Mouse (Mus musculus): ENCODE measurements around the gene 4933430I17Rik. TPM values are rescaled to one million over a fixed set of nuclear protein-coding genes. Genes with fewer than 3 reads are reported as not detected.
A peak's percentile ranks its signal among the peaks of the same experiment; 100 is the strongest.

The 4933430I17Rik gene
- polyA plus RNA-seq, 1 experiment from 2014 or later = 0.41 TPM

GRCm38 (mm10) chr4:62567696-62568095, 42.5 kb downstream of the 4933430I17Rik start:
- WGBS = 78% methylated on average over 6 of the region's 6 CpGs
- H3K27me3 ChIP-seq (ENCODE audit: control insufficient read depth, insufficient read depth, low read length) = peaks cover 86% of the 10 kb centered on the region
- H3K27ac ChIP-seq (replicated peaks in 1 of 2; ENCODE audit: control insufficient read depth in 1 of 2, insufficient read depth in 1 of 2, low read depth in 2 of 2, low read length in 2 of 2) = no peak overlapping the region

GRCm38 (mm10) chr4:62568359-62568758, 43.2 kb downstream of the 4933430I17Rik start:
- Histone ChIP-seq H3K27ac (replicated peaks in 1 of 2; ENCODE audit: control insufficient read depth in 1 of 2, insufficient read depth in 1 of 2, low read depth in 2 of 2, low read length in 2 of 2) (no peak overlapping the region), H3K4me2 (ENCODE audit: low read length) (no peak overlapping the region), H3K36me3 (ENCODE audit: control insufficient read depth, insufficient read depth, low read length) (no peaks in the 10 kb centered on the region), H3K4me1 (ENCODE audit: control insufficient read depth in 2 of 2, insufficient read depth in 2 of 2, low read length in 2 of 2) (peaks cover 18 to 20% of the 10 kb centered on the region in 2 experiments), H3K27me3 (ENCODE audit: control insufficient read depth, insufficient read depth, low read length) (peaks cover 85% of the 10 kb centered on the region), H3K4me3 (ENCODE audit: control insufficient read depth in 1 of 2, insufficient read depth in 1 of 2, low read depth in 1 of 2, low read length in 2 of 2) (no peak overlapping the region), H3K9ac (ENCODE audit: low read length) (no peak overlapping the region), H3K9me3 (ENCODE audit: control insufficient read depth, low read length) (peaks cover 5% of the 10 kb centered on the region; the same call in 1 of the 2 replicates)
- no peak for ATAC-seq (ENCODE audit: insufficient number of reproducible peaks, insufficient read depth, low FRiP score, low read depth)
- WGBS = 68% methylated on average over 1 of the region's 1 CpGs

More at GRCm38 (mm10) chr4:62567696-62568095, 42.5 kb downstream of the 4933430I17Rik start:
- Histone ChIP-seq H3K4me1 (ENCODE audit: control insufficient read depth in 2 of 2, insufficient read depth in 2 of 2, low read length in 2 of 2) (peaks cover 18 to 20% of the 10 kb centered on the region in 2 experiments), H3K4me3 (ENCODE audit: control insufficient read depth in 1 of 2, insufficient read depth in 1 of 2, low read depth in 1 of 2, low read length in 2 of 2) (no peak overlapping the region), H3K9ac (ENCODE audit: low read length) (no peak overlapping the region), H3K4me2 (ENCODE audit: low read length) (no peak overlapping the region), H3K9me3 (ENCODE audit: control insufficient read depth, low read length) (no peaks in the 10 kb centered on the region), H3K36me3 (ENCODE audit: control insufficient read depth, insufficient read depth, low read length) (no peaks in the 10 kb centered on the region)
- no peak for ATAC-seq (ENCODE audit: insufficient number of reproducible peaks, insufficient read depth, low FRiP score, low read depth)

- peaks cover 18 to 20% of the 10 kb centered on the region in 2 experiments for H3K4me1 ChIP-seq (ENCODE audit: control insufficient read depth in 2 of 2, insufficient read depth in 2 of 2, low read length in 2 of 2)
- peaks cover 6% of the 10 kb centered on the region; the same call in 1 of the 2 replicates for H3K9me3 ChIP-seq (ENCODE audit: control insufficient read depth, low read length)
- 58% methylated on average over 5 of the region's 5 CpGs for WGBS
- H3K4me2 ChIP-seq (ENCODE audit: low read length) = 0 out of 2 replicates have a peak overlapping the region, but pooled peaks have one; percentile 37
- no peak for ATAC-seq (ENCODE audit: insufficient number of reproducible peaks, insufficient read depth, low FRiP score, low read depth)
- no peak overlapping the region for H3K9ac ChIP-seq (ENCODE audit: low read length)
- H3K27ac ChIP-seq (replicated peaks in 1 of 2; ENCODE audit: control insufficient read depth in 1 of 2, insufficient read depth in 1 of 2, low read depth in 2 of 2, low read length in 2 of 2) = no peak overlapping the region; a peak in 1 of 4 replicates
- H3K36me3 ChIP-seq (ENCODE audit: control insufficient read depth, insufficient read depth, low read length) = no peaks in the 10 kb centered on the region
- peaks cover 73% of the 10 kb centered on the region for H3K27me3 ChIP-seq (ENCODE audit: control insufficient read depth, insufficient read depth, low read length)
- H3K4me3 ChIP-seq (ENCODE audit: control insufficient read depth in 1 of 2, insufficient read depth in 1 of 2, low read depth in 1 of 2, low read length in 2 of 2) = no peak overlapping the region
Observed at GRCm38 (mm10) chr4:62569603-62570002, 44.4 kb downstream of the 4933430I17Rik start.

- peaks cover 18 to 20% of the 10 kb centered on the region in 2 experiments for H3K4me1 ChIP-seq (ENCODE audit: control insufficient read depth in 2 of 2, insufficient read depth in 2 of 2, low read length in 2 of 2)
- no peak overlapping the region for H3K9ac ChIP-seq (ENCODE audit: low read length)
- ATAC-seq (ENCODE audit: insufficient number of reproducible peaks, insufficient read depth, low FRiP score, low read depth) = no peak
- H3K27me3 ChIP-seq (ENCODE audit: control insufficient read depth, insufficient read depth, low read length) = peaks cover 69% of the 10 kb centered on the region
- peak overlapping the region; percentile 37 for H3K4me2 ChIP-seq (ENCODE audit: low read length)
- peaks cover 6% of the 10 kb centered on the region; the same call in 1 of the 2 replicates for H3K9me3 ChIP-seq (ENCODE audit: control insufficient read depth, low read length)
- 22% methylated on average over 5 of the region's 5 CpGs for WGBS
- no peaks in the 10 kb centered on the region for H3K36me3 ChIP-seq (ENCODE audit: control insufficient read depth, insufficient read depth, low read length)
- H3K27ac ChIP-seq (replicated peaks in 1 of 2; ENCODE audit: control insufficient read depth in 1 of 2, insufficient read depth in 1 of 2, low read depth in 2 of 2, low read length in 2 of 2) = peak overlapping the region in 1 of 2 experiments; percentile 27; a peak in 2 of 4 replicates
- H3K4me3 ChIP-seq (ENCODE audit: control insufficient read depth in 1 of 2, insufficient read depth in 1 of 2, low read depth in 1 of 2, low read length in 2 of 2) = no peak overlapping the region
Observed at GRCm38 (mm10) chr4:62570029-62570428, 44.9 kb downstream of the 4933430I17Rik start.

GRCm38 (mm10) chr4:62582365-62583264, 57.4 kb downstream of the 4933430I17Rik start:
- Histone ChIP-seq H3K4me1 (ENCODE audit: control insufficient read depth in 2 of 2, insufficient read depth in 2 of 2, low read length in 2 of 2) (peaks cover 9 to 18% of the 10 kb centered on the region in 2 experiments), H3K9ac (ENCODE audit: low read length) (peak overlapping the region; percentile 70; the same call in 1 of the 2 replicates), H3K36me3 (ENCODE audit: control insufficient read depth, insufficient read depth, low read length) (no peaks in the 10 kb centered on the region), H3K4me3 (ENCODE audit: control insufficient read depth in 1 of 2, insufficient read depth in 1 of 2, low read depth in 1 of 2, low read length in 2 of 2) (peak overlapping the region; percentile 42 to 48), H3K27ac (replicated peaks in 1 of 2; ENCODE audit: control insufficient read depth in 1 of 2, insufficient read depth in 1 of 2, low read depth in 2 of 2, low read length in 2 of 2) (no peak overlapping the region), H3K27me3 (ENCODE audit: control insufficient read depth, insufficient read depth, low read length) (peaks cover 82% of the 10 kb centered on the region), H3K9me3 (ENCODE audit: control insufficient read depth, low read length) (no peaks in the 10 kb centered on the region), H3K4me2 (ENCODE audit: low read length) (peak overlapping the region; percentile 92)
- peak; percentile 35; the same call in 1 of the 2 replicates for ATAC-seq (ENCODE audit: insufficient number of reproducible peaks, insufficient read depth, low FRiP score, low read depth)
- 26% methylated on average over 18 of the region's 18 CpGs for WGBS

GRCm38 (mm10) chr4:62583265-62584092, 58.3 kb downstream of the 4933430I17Rik start:
- ATAC-seq (ENCODE audit: insufficient number of reproducible peaks, insufficient read depth, low FRiP score, low read depth) = peak; percentile 21; the same call in 1 of the 2 replicates
- WGBS = 4% methylated on average over 42 of the region's 42 CpGs

GRCm38 (mm10) chr4:62587067-62587466, 61.9 kb downstream of the 4933430I17Rik start:
- no peaks in the 10 kb centered on the region for H3K36me3 ChIP-seq (ENCODE audit: control insufficient read depth, insufficient read depth, low read length)
- no peak overlapping the region for H3K4me3 ChIP-seq (ENCODE audit: control insufficient read depth in 1 of 2, insufficient read depth in 1 of 2, low read depth in 1 of 2, low read length in 2 of 2)
- no peak for ATAC-seq (ENCODE audit: insufficient number of reproducible peaks, insufficient read depth, low FRiP score, low read depth)
- H3K27me3 ChIP-seq (ENCODE audit: control insufficient read depth, insufficient read depth, low read length) = peaks cover 74% of the 10 kb centered on the region
- H3K4me2 ChIP-seq (ENCODE audit: low read length) = no peak overlapping the region
- 67% methylated on average over 8 of the region's 8 CpGs for WGBS
- no peak overlapping the region for H3K9ac ChIP-seq (ENCODE audit: low read length)
- H3K27ac ChIP-seq (replicated peaks in 1 of 2; ENCODE audit: control insufficient read depth in 1 of 2, insufficient read depth in 1 of 2, low read depth in 2 of 2, low read length in 2 of 2) = no peak overlapping the region
- H3K4me1 ChIP-seq (ENCODE audit: control insufficient read depth in 2 of 2, insufficient read depth in 2 of 2, low read length in 2 of 2) = peaks cover 12 to 28% of the 10 kb centered on the region in 2 experiments
- no peaks in the 10 kb centered on the region for H3K9me3 ChIP-seq (ENCODE audit: control insufficient read depth, low read length)

More at GRCm38 (mm10) chr4:62583265-62584092, 58.3 kb downstream of the 4933430I17Rik start:
- peaks cover 9 to 18% of the 10 kb centered on the region in 2 experiments for H3K4me1 ChIP-seq (ENCODE audit: control insufficient read depth in 2 of 2, insufficient read depth in 2 of 2, low read length in 2 of 2)
- peak overlapping the region; percentile 92 for H3K4me2 ChIP-seq (ENCODE audit: low read length)
- H3K9ac ChIP-seq (ENCODE audit: low read length) = peak overlapping the region; percentile 70
- H3K36me3 ChIP-seq (ENCODE audit: control insufficient read depth, insufficient read depth, low read length) = no peaks in the 10 kb centered on the region
- no peaks in the 10 kb centered on the region for H3K9me3 ChIP-seq (ENCODE audit: control insufficient read depth, low read length)
- H3K4me3 ChIP-seq (ENCODE audit: control insufficient read depth in 1 of 2, insufficient read depth in 1 of 2, low read depth in 1 of 2, low read length in 2 of 2) = peak overlapping the region; percentile 42 to 48
- H3K27me3 ChIP-seq (ENCODE audit: control insufficient read depth, insufficient read depth, low read length) = peaks cover 90% of the 10 kb centered on the region
- no peak overlapping the region for H3K27ac ChIP-seq (replicated peaks in 1 of 2; ENCODE audit: control insufficient read depth in 1 of 2, insufficient read depth in 1 of 2, low read depth in 2 of 2, low read length in 2 of 2)
